Mouse (Mus musculus): ENCODE measurements around the gene Pakap.
"Not testable (repeated sequence)": the region's sequence is repeated elsewhere in the genome, so short reads cannot be mapped to it uniquely, and the experiment has no call there.

Pakap gene

GRCm38 (mm10) chr4:57866088-57866487, 298.1 kb downstream of the Pakap start:
- peak; percentile 71 for DNase-seq (ENCODE audit: low read depth, low spot score)

- no peak for DNase-seq (ENCODE audit: low read depth, low spot score)
Measured at GRCm38 (mm10) chr4:57866990-57867389, 299.0 kb downstream of the Pakap start.

- peak; percentile 56 for DNase-seq (ENCODE audit: low read depth, low spot score)
Measured at GRCm38 (mm10) chr4:57867454-57867853, 299.5 kb downstream of the Pakap start.

GRCm38 (mm10) chr4:57879137-57879536, 311.2 kb downstream of the Pakap start:
- DNase-seq (ENCODE audit: low read depth, low spot score): no peak

- DNase-seq (ENCODE audit: low read depth, low spot score): peak; percentile 87
Measured at GRCm38 (mm10) chr4:57879804-57880357, 311.9 kb downstream of the Pakap start.

- no peak for DNase-seq (ENCODE audit: low read depth, low spot score)
Measured at GRCm38 (mm10) chr4:57883520-57884421, 315.8 kb downstream of the Pakap start.

- DNase-seq (ENCODE audit: low read depth, low spot score): no peak
Measured at GRCm38 (mm10) chr4:57884511-57884910, 316.5 kb downstream of the Pakap start.

GRCm38 (mm10) chr4:57885186-57885585, 317.2 kb downstream of the Pakap start:
- DNase-seq (ENCODE audit: low read depth, low spot score): no peak

- DNase-seq (ENCODE audit: low read depth, low spot score): no peak
Measured at GRCm38 (mm10) chr4:57886066-57886887, 318.3 kb downstream of the Pakap start.

- no peak for DNase-seq (ENCODE audit: low read depth, low spot score)
Measured at GRCm38 (mm10) chr4:57886888-57887230, 318.9 kb downstream of the Pakap start.

- DNase-seq (ENCODE audit: low read depth, low spot score): no peak
Measured at GRCm38 (mm10) chr4:57888246-57888645, 320.3 kb downstream of the Pakap start.

GRCm38 (mm10) chr4:57888978-57889377, 321.0 kb downstream of the Pakap start:
- not testable (repeated sequence) for DNase-seq (ENCODE audit: low read depth, low spot score)

- no peak for DNase-seq (ENCODE audit: low read depth, low spot score)
Measured at GRCm38 (mm10) chr4:57889773-57890172, 321.8 kb downstream of the Pakap start.

GRCm38 (mm10) chr4:57892001-57892586, 324.1 kb downstream of the Pakap start:
- no peak for DNase-seq (ENCODE audit: low read depth, low spot score)

GRCm38 (mm10) chr4:57895140-57895539, 327.2 kb downstream of the Pakap start:
- DNase-seq (ENCODE audit: low read depth, low spot score): no peak

- no peak for DNase-seq (ENCODE audit: low read depth, low spot score)
Measured at GRCm38 (mm10) chr4:57895902-57896301, 327.9 kb downstream of the Pakap start.

GRCm38 (mm10) chr4:57896631-57897030, 328.7 kb downstream of the Pakap start:
- DNase-seq (ENCODE audit: low read depth, low spot score): no peak

GRCm38 (mm10) chr4:57901210-57901609, 333.2 kb downstream of the Pakap start:
- DNase-seq (ENCODE audit: low read depth, low spot score): peak; percentile 65

- peak; percentile 48 for DNase-seq (ENCODE audit: low read depth, low spot score)
Measured at GRCm38 (mm10) chr4:57902619-57903018, 334.6 kb downstream of the Pakap start.

GRCm38 (mm10) chr4:57904211-57904610, 336.2 kb downstream of the Pakap start:
- DNase-seq (ENCODE audit: low read depth, low spot score): peak; percentile 67

GRCm38 (mm10) chr4:57904638-57905037, 336.7 kb downstream of the Pakap start:
- DNase-seq (ENCODE audit: low read depth, low spot score): peak; percentile 86

GRCm38 (mm10) chr4:57906708-57907107, 338.7 kb downstream of the Pakap start:
- no peak for DNase-seq (ENCODE audit: low read depth, low spot score)

All from R1 (cell line).